Mouse (Mus musculus) bone marrow macrophage, adult 2 months (primary cell): ENCODE data around the gene Plppr2. TPM values are rescaled to one million over a fixed set of nuclear protein-coding genes. Genes with fewer than 3 reads are reported as not detected.
A peak's percentile ranks its signal among the peaks of the same experiment; 100 is the strongest.

Experiments
- H3K27ac ChIP-seq: 2 replicates; pipeline ENCODE4 v1.5.1; 2012; ENCODE audit warnings: low read depth, low read length; ENCODE audit not compliant: insufficient read depth
- H3K4me1 ChIP-seq: 2 replicates; pipeline ENCODE4 v1.6.1; 2012; ENCODE audit warnings: low read length; ENCODE audit not compliant: control insufficient read depth, insufficient read depth
- H3K4me3 ChIP-seq: 2 replicates; pipeline ENCODE4 v1.5.1; 2012; ENCODE audit warnings: mild to moderate bottlenecking, low read length, moderate library complexity; ENCODE audit not compliant: insufficient read depth
- CTCF ChIP-seq: IDR thresholded peaks from 2 replicates; pipeline ENCODE4 v1.5.1; 2012; ENCODE audit warnings: low read depth, mild to moderate bottlenecking, low read length, moderate library complexity
- POLR2A ChIP-seq: IDR thresholded peaks from 2 replicates; pipeline ENCODE4 v1.6.1; 2012; ENCODE audit warnings: mild to moderate bottlenecking, low read depth, low read length, borderline replicate concordance
- polyA plus RNA-seq: library from polyadenylated mRNA; stranded (reverse); fragments of >200 nt; gene quantifications from 2 replicates; pipeline ENCODE4 v1.2.4, GENCODE M21; 2012; ENCODE audit not compliant: missing spikeins, insufficient read depth, insufficient read length

The Plppr2 gene
- polyA plus RNA-seq = 5.8 and 6.0 TPM in 2 replicates

DNA sequence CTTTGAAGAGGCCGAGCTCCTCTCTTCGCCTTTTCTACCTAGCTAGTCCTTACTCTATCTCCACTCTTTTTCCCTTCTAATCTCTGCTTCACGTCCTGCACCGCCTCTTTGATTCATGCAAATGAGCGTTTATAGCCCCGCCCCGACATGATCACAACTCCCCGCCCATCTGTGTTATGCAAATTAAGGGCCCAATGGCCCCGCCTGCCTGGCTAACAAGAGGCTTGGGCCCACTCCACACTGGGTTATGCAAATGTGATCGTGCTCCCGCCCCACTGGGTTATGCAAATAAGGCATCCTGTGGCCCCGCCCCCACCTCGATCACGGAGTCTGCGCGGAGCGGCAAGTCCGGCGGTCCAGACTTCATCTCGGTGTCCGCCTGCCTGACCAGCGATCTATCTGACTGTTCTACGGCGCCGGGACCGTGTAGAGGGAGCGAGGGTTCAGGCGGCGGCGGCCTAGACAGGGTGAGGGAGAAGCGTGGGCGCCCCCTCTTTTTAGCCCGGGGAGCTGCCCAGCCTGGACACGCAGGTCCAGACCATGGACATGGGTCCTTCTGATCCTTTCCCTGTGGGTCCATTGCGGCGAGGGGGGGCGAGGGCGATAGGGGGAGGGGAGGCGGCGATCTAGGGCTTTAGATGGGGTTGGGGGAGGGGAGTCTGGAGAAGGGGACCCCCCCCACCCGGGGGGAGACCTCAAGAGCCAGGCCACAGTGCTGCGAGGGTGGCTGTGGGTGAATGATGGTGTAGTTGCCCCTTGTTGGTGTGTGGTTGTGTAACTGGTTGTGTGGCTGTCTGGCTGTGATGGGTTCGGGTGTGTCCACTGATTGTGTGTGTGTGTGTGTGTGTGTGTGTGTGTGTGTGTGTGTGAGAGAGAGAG is at the start of gene Plppr2:
Gene Plppr2 (plus strand): TSS at position 342 of the 879 bp plus-strand sequence.
- no peak within 1 kb of the TSS for H3K27ac ChIP-seq
- peak within 1 kb of the TSS; percentile 64 for H3K4me3 ChIP-seq
- H3K4me1 ChIP-seq = 0 out of 2 replicates have a peak, but pooled peaks cover 3% of the 10 kb centered on the region
- no peak for TF ChIP-seq POLR2A
- TF ChIP-seq CTCF = no peak

DNA sequence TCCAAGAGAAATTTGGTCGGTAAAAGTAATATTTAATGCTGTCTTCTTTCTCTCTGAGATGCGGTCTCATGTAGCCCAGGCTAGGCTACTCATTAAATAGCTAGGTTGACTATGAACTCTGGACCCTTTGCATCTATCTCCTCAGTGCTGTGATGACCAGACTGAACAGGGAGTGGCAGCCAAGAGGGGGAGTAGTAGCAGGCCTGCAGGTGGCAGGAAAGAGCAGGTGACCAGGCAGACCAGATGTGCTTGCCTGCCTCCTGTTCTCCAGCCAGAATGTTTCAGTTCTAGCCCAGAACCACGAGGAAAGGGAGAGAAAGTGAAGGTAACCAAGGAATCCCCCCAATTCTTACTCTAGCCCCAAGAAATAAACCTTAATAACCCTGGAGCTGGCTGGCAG is 47.6 kb upstream of the Plppr2 start:
- no peaks in the 10 kb centered on the region for H3K4me1 ChIP-seq
- no peak overlapping the region for H3K27ac ChIP-seq
- H3K4me3 ChIP-seq = no peak overlapping the region
- TF ChIP-seq POLR2A (no peak), CTCF (no peak)

DNA sequence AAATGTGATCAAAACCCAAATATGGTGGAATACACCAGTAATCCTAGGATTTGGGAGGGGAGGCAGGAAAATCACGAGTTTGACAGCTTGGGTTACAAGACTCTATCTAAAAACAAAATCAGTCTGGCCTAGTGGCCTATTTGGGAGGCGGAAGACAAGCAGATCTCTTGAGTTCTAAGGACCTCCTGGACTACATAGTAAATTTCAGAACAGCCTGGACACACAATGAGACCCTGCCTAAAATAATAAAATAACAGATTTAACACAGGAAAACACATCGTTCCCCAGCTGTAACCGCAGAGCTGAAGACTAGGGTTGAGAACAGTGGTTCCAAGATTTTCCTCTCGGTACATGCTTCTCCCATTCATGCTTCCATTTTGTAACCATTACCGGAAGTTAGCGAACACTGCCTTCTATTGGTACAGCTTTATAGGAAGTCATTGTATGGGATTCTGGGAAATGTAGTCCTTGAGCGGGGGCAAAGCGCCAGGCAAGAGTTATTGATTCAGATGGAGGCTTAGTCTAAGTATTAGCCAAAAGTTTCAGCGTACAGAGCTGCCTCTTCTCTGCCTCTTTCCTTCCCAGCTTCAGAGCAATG is 35.5 kb upstream of the Plppr2 start:
- TF ChIP-seq POLR2A (no peak), CTCF (no peak)
- Histone ChIP-seq H3K4me1 (no peaks in the 10 kb centered on the region), H3K4me3 (peak overlapping the region; percentile 45), H3K27ac (no peak overlapping the region)

DNA sequence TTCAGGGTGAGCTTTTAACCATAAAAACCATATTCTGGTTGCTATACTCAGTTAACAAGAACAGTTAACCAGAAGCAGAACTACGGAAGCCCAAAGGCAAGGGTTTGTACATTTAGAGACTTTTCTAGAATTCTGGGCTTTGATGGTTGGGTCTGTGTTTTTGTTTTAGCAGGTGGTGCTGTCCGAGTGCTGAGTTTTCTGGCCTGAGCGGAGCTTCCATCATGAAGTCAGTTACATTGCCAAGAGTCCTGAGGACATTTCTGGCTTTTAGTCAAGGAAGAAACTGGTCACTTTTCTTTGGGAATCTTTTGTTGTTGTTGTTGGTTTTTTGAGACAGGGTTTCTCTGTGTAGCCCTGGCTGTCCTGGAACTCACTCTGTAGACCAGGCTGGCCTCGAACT is 32.8 kb upstream of the Plppr2 start:
- H3K4me1 ChIP-seq = peaks cover 5% of the 10 kb centered on the region; the same call in 1 of the 2 replicates
- no peak overlapping the region for H3K4me3 ChIP-seq
- H3K27ac ChIP-seq = no peak overlapping the region
- no peak for TF ChIP-seq POLR2A
- no peak for TF ChIP-seq CTCF

DNA sequence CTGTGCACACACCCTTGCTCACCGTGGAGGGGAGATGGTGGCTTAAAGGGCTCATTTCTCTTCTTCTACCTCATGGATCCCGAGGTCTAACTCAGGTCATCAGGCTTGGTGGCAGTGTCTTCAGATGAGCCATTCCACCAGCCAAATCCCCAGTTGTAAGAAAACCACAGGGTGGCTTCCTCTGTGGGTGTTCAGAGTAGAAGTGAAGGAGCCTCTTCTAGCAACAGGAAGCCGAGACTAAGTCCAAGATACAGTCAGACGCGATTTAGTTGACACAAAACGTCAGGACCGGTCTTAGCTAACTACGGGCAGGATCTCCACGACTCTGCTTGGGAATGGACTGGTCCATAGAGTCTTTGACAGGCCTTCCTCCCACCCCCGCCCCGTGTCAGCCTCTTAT is 28.6 kb upstream of the Plppr2 start:
- TF ChIP-seq POLR2A (no peak), CTCF (no peak)
- H3K27ac ChIP-seq = no peak overlapping the region
- no peak overlapping the region for H3K4me3 ChIP-seq
- peaks cover 13% of the 10 kb centered on the region; the same call in 1 of the 2 replicates for H3K4me1 ChIP-seq

DNA sequence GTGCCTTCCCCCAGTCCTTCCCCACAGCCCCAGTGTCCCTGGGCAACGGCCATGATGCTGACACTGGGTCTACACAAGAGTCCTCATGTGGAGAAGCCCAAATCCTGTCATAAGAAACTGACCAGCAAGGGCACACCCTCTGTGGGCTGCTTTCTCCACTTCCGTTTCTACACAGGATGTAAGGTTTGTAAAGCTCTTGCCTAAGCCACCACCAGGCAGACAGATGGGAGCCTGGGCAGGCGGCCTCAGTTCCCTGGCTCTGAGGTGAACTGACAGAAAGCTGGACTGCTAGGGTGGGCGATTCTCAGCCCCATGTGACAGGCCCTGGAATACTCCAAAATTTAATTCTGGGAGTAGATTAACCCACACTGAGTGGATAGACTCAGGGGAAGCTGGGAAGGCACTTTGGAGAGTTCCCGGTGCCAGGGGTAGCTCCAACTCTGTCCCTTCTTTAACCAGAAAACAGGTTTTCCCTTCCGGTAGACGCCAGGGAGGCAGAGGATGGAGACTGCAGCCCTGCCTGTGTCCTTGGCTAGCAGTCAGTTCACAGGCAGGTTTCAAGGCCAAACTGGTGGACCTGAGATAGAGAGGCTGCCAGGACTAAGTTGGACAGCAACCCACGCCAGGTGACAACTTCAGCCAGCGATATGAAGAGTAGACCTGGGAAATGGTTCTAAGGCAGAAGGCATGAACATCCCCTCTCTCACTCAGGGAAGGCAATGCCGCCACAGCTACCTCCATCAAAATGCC is 27.2 kb upstream of the Plppr2 start:
- Histone ChIP-seq H3K4me3 (no peak overlapping the region), H3K4me1 (peaks cover 13% of the 10 kb centered on the region; the same call in 1 of the 2 replicates), H3K27ac (no peak overlapping the region)
- TF ChIP-seq POLR2A = no peak
- no peak for TF ChIP-seq CTCF

DNA sequence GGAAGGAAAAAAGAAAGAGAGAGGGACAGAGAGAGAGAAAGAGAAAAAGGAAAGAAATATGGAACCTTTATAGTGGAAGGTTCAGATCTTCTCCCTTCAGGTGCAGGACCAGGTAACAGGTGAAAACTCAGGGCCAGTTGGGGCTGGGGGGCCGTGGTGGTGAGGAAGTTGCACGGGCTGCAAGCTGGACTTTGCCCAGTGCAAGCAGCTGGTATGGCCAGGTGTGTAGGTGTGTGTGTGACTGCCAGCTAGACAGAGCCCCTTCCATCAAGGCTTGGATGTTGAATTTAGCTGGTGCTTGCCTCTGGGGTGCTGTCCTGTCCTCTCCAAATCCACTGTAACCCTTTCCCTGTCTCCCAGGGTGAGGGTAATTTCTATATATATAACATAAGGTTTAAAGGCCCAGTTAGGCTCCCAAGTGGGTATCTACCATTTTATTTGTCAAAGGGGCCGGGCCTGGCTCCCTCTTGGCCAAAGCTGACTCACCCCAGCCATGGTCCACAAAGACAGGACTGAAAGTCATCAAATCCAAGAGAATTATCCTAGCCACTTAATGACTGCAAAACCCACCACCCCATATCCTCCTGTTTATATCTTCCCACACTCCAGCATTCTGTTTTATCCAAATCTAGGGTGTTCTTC is 19.9 kb upstream of the Plppr2 start:
- TF ChIP-seq CTCF = no peak
- TF ChIP-seq POLR2A = no peak
- Histone ChIP-seq H3K27ac (no peak overlapping the region), H3K4me3 (peak overlapping the region; percentile 94), H3K4me1 (peaks cover 3% of the 10 kb centered on the region; the same call in 1 of the 2 replicates)

DNA sequence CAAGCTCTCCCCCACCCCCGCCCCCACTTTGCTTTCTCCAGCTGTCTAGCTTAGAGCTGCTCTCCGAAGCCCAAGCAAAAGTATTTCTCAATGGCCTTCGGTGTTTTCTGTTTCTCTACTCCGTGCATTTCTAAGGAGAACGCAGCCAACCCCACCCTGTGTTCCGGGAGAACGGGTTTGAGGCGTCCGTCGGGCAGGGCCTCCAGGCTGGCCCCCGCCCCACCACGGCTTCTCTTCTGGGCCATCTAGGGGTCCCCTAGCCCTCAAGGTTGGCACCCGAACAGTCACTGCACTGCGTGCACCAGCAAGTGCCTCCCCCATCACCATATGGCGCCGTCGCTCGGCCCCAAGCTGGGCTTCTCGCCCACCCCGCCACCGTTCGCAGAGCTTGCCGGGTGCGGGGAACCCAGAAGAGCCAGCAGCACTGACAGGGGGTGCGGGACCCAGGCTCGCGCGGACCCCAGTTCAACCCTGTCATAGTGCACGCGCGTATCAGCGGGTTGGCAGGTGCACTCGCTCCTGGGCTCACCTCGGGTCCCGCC is 19.3 kb upstream of the Plppr2 start:
- Histone ChIP-seq H3K4me1 (peaks cover 3% of the 10 kb centered on the region; the same call in 1 of the 2 replicates), H3K4me3 (peak overlapping the region; percentile 94), H3K27ac (no peak overlapping the region)
- TF ChIP-seq CTCF (no peak), POLR2A (no peak)

DNA sequence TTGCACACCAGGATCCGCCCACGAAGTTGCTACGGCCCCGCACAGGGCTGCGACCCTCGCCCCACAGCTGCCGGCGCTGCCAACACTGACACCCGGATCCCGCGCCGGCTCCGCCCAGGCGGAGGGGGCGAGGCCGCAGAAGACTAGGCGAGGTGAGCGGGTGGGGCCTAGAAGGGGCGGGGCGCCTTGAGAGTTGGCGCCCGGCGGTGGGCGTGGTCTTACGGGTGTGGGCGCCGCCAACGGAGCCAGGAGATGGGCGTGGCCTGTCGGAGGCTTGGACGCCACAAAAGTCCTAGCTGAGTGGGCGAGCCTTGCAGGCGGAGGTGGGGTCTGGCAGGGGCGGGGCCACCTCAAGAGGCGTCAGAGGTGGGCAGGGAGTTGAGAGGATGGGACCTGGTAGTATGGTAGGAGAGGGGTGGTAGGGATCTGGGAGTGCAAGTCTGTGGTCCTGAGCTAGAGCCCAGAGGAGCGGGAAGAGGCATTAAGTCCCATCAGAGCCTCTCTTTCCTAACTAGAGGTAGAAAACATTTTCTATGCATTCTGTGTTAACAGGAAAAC is 18.7 kb upstream of the Plppr2 start, which contains the start of gene Rab3d:
Gene Rab3d (minus strand): TSS at position 158 of the 558 bp plus-strand sequence.
- TF ChIP-seq POLR2A = no peak
- no peak for TF ChIP-seq CTCF
- Histone ChIP-seq H3K27ac (no peak within 1 kb of the TSS), H3K4me3 (peak within 1 kb of the TSS; percentile 94), H3K4me1 (peaks cover 7% of the 10 kb centered on the region)
